Mouse (Mus musculus): ENCODE results near the gene Gm49393.

DNA sequence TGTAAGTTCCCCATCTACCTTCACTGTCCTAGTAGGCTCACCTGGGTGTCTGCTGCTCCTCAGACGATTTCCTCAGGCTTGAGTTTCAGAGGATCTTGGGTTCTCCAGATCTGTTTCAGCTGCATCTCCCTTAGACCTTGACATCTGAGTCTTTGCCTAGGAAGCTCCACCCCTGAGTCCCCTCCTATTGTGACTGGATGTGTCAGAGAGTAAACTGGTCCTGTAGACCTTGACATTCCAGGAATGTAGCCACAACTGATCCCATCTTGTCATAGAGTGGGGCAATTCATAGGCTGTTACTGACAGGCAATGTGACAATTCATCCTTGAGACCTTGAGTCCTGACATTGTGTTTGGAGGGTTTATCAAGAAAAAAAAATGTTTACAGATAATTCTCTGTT, 71.1 kb downstream of the Gm49393 start, which contains the start of gene 4930486L24Rik:
- TF ChIP-seq POLR2A (IDR thresholded peaks at IDR 0.05; ENCODE audit: control insufficient read depth, low read depth, low read length) (no peak), CTCF (IDR thresholded peaks at IDR 0.05; ENCODE audit: control insufficient read depth, insufficient read depth, insufficient replicate concordance, low read depth, low read length) (no peak)

Measured in testis, adult 2 months (tissue).